Mouse (Mus musculus) frontal cortex, adult 2 months (tissue): ENCODE results near the gene Repin1. TPM values are rescaled to one million over a fixed set of nuclear protein-coding genes. Genes with fewer than 3 reads are reported as not detected.

Experiments used
- DNase-seq, 2 experiments: peaks; one replicate each; pipeline ENCODE4 v3.0.0; 2022; ENCODE audit warnings: low spot score in 1 of 2; ENCODE audit errors: extremely low spot score in 1 of 2
- polyA plus RNA-seq: library from polyadenylated mRNA; depleted of rRNA; stranded (reverse); fragments of >200 nt; gene quantifications from 2 replicates; pipeline ENCODE4 v1.2.3, GENCODE M21; 2012; rRNA removed

Repin1 gene
- 85.2 and 91.0 TPM in 2 replicates for polyA plus RNA-seq

DNA sequence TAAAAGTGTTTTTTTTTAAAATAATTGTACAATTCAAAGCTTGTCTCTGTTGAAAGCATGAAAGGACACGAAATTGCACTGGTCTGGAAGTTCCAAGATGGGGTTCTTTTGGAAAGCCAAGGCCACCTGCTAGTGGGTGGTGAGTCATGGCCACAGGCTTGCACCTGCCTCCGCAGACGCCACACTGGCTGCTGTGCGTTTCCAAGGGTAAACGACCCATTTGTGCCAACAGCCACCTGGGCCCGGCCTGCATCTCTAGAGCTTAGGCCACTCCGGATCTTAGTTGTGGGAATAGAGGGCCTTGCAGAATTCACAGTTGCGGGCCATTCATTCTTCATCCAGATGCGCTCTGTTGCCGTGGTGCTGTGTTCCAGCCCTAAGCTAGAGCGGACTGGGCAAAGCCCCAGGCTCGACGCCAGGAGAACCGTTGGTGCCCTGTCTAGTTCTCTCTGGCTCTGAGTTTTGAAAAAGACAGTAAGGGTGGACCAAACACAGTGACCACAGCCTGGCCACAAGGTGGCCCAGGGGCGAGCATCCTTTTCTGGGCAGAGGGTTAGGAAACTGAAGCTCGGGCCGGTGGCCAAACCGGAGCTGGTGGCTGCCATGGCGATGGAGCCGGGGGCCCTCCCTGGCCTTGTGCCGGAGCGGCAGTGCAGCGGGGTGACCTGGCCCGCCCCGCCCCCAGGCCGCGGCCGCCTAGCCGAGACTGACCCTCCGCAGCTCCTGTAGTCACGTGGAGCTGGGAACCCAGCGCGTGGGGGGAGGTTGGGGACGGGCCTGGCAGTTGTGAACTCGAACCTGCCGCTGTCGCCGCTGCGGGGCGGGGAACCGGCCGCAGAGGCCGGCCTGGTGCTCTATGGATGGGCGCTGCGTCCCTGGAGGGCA lies at the start of gene Repin1, which contains the start of gene Gm44965:
Gene Repin1 (plus strand): TSS at position 726 of the 885 bp plus-strand sequence.
Gene Gm44965 (plus strand): TSS at position 784 of the 885 bp plus-strand sequence.
- DNase-seq = peak; percentile 79 to 92

DNA sequence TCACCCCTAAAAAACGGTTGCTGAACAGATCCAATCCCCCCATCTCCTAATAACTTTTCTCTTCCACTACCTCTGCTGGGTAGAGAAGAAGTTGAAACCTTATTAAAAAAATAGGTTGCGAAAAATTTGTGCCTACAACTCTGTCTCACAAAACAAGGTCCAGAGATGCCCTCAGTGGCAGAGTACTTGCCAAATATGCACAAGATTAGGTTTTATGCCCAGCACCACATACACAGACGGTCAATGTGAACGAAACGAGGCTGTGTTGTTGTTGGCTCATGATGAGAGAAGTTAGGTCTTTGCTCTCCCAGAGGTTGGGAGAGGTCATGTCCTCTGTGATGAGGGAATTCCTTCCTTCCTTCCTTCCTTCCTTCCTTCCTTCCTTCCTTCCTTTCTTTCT lies 48.4 kb upstream of the Repin1 start:
- no peak for DNase-seq

DNA sequence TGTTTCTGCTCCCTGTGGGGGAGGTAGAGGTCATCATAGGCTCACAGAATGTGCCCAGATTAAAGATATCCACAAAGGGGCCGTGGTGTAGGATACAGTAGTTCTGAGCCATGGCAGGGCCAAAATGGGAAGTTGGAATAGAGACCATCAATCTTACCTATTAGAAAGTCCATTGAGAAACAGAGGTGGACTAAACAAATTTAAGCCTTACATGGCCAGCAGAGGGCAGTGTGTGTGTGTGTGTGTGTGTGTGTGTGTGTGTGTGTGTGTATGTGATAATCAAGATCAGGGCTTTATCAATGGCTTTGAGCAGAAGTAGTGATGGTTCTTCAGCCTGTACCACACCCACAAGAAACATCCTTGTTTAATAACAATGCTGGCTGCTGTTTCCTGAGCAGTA lies 47.4 kb upstream of the Repin1 start:
- peak in 1 of 2 experiments; percentile 45 for DNase-seq

DNA sequence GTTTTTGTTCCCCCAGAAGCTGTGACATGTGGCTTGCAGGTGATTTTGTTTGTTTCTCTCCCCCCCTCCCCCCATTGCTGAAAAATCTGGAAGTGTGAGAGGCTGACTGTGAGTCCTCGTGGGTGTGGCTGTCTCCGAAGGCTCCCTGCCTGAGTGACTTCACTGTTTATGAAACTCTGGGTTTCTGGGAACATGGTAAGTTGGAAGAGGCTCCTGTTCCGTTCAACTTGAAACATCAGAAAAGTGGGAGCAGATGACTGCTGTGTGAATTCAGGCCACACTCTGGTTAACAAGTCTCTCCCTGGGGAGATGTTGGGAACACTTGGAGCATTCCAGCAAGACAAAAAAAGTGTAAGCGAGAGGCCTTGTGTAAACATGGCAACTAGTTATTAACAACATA lies 46.8 kb upstream of the Repin1 start:
- DNase-seq = no peak

DNA sequence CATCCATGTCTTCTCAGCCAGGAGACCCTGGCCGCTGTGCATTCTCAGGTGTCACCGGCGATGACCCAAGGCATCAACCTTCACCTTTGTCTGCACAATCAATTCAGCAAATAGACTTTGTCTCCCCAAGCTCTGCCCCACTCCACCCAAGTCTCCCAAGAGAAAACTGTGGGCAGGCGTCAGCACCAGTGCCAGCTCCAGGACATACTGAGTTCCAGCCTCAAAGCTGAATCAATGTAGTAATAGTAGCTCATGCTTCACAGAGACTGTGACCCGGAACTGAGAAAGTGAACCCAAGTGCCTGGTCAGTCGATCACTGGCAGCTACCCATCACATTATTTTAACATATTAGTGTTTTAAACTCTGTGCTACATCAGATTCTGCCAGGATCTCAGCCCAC lies 45.4 kb upstream of the Repin1 start:
- no peak for DNase-seq

DNA sequence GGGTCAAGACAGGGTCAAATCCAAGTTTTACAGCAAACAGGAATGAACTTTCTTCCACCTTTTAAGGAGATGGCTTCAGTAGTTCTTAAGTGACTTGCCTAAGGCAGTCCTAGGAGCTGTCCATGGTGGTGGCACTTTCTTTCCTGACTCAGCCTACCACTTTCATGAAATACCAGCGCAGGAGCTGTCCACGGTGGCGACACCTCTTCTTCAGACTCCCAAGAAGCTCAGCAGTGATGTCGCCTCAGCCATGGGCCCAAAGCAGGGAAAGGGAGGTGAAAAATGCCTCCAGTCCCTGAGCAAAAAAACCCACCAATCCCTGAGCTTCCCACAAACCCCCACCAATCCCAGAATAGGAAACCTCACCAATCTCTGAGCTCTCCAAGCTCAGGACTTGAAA lies 40.8 kb upstream of the Repin1 start:
- no peak for DNase-seq

DNA sequence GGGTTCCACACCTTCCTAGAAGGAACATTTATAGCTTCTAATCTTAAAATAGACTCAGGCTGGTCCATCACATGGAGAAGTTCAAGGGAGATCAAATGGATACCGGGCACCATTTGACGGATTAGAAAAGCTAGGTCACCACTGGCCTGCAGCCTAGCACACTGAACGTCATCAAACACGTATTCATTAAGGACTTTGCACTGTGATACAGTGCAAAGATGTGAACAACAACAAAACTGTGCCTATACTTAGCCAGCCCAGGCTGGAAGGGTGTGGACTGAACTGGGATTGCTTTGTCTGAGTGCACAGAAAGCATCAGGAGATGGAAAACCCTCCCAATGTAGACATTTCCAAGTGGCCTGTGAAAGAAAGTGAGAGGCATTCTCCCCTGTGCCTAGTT lies 39.9 kb upstream of the Repin1 start:
- no peak for DNase-seq

DNA sequence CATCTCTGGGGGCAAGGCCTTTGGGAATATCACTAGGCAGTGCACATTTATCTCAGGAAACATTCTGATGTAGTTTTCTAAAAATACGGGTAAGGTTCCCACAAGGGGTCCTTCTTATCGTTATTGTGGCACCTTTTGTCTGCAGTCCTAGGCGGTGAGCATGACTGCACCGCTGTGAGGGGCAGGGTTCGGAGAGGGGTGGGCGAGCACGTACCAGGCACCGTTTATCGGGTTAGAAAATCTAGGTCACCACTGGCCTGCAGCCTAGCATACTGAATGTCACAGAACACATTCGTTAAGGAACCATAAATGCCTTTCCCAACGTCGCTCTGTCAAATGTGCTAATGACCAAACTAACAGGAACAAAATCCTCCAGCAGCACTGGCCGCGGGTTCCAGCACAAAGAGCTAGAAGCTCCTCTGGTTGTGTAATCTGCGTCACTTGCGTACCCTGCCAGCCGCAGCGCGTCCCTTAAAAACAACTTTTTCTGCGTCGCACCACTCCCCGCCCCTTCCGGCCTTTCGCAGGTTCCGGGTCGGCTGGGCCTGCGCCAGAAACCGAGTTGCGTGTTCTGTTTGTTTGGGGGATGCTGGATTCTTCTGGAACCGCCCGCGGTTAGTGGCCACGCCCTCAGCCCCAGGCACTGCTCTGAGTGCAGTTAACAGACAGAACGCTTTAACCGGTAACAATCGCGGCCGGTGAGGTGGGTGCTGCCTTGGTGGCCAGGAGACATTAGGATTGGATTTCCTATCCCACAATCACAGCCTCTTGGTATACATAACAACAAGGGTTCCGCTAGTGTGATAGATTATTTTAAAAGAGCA lies 39.2 kb upstream of the Repin1 start, which contains the start of gene Lrrc61:
Gene Lrrc61 (plus strand): TSS at position 517 of the 824 bp plus-strand sequence.
- peak; percentile 95 to 98 for DNase-seq

DNA sequence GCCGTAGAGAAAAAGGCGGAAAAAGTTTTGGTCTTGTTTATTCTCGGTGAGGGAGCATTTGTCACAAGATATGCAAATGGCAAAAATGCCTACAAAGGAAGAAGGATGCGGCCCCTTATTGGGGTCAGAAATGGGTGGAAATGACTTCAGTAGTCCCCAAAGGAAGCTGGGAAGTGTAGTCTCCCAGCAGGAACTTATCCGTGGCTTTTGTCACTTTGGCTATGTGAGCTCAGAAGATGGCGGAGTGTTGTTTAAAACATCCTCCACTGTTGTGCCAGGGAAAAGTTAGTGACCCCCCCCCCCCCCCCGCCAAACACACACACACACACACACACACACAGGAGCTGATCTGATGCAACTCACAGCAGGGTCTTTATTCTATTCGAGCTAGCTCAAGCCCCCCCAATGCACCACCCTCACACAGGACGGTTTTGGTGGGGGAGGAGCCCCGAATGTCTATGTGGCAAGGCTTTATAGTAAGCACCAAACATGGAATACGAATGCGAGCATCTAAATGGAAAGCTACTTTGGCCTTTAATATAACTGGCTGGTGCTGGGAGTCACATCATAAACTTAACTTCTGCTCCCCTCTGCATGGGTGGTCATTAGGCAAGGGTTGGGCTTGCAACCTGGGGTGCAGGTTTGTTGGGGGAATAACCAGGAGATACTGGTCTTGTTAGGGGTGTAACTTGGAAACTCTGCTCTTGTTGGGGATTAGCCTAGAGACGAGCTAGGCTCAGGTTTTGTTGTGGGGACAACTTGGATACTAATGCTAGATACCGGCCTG lies 38.4 kb upstream of the Repin1 start:
- DNase-seq = peak; percentile 68 to 86

DNA sequence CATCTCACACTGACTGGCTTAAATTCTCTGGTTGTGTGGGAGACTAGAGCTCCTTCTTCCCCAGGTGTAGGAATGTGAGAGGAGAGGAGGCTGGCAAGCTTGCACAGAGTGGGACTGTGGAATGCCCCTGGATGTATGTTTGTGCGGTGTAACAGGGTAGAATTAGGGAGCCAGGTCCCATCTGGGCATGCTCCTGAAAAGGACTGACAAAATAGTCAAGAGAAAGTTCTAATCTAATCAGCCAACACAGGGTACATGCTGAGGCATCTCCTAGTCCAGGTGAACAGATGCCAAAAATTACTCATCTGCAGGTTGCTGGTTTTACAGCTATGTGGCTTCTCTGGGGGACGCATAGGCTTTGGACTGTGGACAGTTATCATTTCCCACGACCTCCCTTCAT lies 37.7 kb upstream of the Repin1 start:
- no peak for DNase-seq

DNA sequence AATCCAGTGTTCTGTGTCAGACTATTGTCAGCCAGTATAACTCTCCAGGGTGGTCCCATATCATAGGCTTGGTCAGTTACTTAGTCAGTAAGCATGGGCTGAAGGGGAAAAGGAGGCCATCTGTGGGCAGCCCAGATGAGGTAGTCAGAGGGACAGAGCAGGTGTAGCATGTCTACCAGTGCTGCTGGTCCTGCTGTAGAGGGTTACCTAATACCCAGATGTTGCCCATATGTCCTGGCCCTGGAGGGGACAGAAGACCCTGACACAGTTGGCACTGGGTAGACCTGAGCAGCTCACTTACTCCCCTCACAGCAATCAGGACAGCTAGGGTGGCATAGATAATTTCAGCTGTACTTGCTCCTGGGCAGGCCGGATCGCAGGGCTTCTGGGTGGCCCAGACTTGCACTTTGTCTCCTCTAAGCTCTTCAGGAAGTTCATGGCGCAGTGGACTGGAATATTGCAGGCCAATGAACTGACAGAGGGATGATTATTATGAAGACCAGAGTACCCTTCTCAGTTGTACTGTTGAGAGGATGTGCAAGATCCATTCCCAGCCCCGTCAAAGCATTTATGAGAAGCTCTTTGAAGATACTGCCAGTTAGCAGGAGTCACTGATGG lies 27.9 kb upstream of the Repin1 start:
- DNase-seq = no peak

DNA sequence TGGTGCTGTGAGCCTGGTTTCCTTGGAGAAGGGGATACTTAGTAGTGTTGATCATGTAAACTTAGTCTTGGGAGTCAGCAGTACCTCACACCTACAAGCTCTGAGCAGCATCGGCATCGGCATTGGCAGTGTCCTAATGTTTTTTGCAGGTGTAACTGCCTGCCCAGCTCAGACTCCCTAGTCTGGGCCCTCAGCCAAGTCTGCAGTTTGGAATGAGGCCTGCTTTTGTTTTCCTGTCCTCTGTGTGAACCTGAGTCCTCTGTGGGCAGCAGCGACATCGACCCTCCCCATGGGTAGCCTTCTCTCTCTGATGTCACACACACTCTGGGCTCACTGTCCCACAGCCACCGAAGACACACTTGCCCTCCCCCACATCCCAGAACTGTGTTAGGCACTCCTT lies 27.4 kb upstream of the Repin1 start:
- no peak for DNase-seq

DNA sequence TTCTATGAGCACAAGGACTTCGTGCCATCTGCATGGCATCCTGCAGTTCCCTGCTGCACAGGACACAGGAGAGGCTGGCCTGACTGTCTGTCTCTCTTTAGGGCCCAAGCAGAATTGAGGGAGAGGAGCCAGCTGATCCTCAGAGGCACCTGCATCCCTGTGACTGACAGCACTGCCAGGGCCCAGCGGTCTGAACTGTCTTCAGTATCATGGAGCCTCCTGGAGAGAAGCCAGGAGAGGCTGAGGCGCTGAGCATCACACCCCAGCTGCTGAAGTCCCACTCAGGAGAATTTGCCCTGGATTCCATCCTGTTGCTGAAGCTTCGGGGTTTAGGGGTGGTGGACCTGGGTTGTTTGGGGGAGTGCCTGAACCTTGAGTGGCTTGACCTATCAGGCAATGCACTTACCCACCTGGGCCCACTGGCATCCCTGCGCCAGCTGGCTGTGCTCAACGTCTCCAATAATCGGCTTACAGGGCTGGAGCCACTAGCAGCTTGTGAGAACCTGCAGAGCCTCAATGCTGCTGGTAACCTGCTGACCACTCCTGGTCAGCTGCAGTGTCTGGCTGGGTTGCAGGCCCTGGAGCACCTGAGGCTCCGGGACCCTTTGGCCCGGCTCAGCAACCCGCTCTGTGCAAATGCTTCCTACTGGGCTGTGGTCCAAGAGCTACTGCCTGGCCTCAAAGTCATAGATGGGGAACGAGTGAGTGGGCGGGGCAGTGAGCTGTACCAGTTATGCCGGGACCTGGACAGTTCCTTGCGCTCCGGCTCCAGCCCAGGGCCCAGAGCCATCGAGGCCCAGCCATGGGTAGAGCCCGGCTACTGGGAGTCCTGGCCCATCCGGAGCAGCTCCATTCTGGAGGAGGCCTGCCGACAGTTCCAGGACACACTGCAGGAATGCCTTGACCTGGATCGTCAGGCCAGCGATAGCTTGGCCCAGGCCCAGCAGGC lies 25.4 kb upstream of the Repin1 start:
- DNase-seq = no peak

DNA sequence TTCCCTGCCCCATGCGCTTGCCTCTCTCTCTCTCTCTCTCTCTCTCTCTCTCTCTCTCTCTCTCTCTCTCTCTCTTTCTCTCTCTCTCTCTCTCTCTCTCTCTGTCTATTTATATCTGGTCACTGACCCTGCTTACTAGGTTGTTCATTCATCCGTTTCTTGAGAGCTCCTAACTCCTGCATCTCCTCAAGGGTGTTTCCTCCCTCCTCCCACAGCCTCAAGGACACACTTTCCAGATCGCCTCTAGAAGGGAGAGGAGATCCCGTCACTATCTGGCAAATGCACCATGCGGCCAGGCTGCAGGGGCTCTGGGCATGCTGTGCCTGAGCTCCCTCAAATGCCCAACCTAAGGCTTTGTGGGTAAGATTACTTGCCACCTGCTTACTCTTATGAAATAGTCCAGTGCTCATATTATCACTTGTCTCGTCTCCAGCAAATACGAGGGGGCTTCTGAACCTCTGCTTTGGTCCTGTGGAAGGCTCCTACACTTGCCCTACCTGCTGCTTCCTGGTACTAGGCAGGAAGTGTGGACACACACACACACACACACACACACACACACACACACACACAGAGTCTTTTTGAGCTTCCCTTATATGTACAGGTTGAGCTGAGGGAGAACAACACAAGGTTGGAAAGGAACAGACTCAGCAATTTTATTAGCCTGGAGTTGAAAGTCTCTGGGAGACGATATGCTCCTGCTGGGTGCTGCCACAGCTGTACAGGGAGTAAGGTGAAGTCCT lies 24.4 kb upstream of the Repin1 start:
- no peak for DNase-seq

DNA sequence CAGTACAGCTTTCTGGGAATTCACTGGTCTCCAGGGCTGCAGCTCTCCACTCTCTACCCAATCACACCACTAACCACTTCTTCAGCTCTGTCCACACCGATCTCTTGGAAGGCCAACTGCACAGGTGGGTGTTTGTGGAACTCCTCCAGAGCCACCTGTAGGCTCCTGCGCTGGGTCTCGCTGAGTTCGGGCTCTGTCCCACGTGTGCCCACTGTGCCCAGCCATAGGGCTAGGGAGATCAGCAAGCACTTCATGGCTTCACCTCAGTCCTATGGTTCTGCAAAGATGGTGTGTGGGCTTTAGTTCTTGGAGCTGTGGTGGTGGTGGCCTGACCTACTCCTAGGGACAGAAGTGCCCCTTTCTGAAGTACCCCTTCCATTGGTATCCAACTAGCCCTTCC lies 21.7 kb upstream of the Repin1 start:
- no peak for DNase-seq

DNA sequence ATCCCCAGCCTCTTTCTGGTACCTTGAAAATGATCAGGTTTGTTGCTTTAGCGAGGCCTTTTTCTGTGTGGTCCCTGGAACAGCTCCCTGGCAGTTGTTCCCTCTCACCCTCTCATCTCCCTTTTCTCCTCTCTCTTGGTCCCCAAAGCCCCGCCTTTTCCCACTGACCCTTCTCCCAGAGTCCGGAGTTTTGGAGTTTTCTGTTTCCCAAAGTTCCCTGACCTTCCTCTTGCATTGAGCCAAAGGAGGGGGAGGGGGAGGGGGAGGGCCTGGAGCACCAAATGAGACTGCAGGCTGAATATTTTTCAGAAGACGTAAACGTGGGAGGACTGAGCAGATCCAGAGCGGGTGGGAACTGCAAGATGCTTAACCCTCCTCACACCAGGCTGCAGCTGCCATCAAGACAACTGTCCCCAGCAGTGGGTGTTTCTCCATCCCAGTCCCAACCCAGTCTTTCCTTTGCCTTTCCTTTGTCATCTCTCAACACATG lies 21.1 kb upstream of the Repin1 start, which contains the start of gene Rarres2:
Gene Rarres2 (minus strand): TSS at position 218 of the 490 bp plus-strand sequence.
- DNase-seq = no peak

DNA sequence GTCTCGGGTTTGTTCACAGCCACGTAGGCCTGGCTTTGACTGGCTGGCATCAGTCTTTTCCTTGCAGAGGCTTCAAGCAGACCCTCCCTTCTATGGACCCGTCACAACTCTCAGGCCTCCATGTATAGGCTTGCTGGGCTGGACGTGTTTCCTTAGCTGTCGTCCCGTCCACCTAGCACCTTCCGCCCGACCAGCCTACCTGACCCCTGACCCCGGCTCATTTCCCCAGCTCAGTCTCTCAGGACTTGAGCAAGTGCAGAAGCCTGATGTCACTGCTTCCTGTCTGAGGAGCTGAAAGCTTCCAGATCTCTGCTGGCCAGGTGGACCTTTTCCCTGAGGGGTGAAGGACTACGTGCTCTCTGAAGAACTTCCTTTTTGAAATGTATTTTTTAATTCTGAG lies 20.4 kb upstream of the Repin1 start:
- DNase-seq = no peak

DNA sequence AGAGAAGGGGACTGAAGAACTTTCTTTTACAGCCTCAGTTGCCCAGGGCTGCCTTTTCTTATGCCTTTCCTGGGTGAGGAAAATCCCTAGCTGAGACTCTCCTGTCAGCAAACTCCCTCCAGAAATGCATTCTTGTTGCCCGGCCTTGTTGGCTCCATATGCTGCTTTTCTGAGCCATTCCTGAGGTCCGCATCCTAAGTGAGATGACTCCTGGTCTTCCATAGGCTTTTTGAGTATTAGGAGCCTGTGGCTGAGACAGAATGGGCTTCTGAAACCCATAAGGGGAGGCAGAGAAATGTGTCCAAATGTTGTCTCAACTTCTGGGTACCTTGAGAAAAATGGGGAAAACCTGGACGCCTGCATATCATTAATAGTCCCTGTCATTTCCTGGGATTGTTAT lies 19.7 kb upstream of the Repin1 start:
- DNase-seq = no peak
